Mouse (Mus musculus): ENCODE measurements around the gene Foxj1.
"Not testable (repeated sequence)": the region's sequence is repeated elsewhere in the genome, so short reads cannot be mapped to it uniquely, and the experiment has no call there.

Gene Foxj1
- long read RNA-seq, experiment 1 = 0 reads
- long read RNA-seq, experiment 2 = 0 reads

DNA sequence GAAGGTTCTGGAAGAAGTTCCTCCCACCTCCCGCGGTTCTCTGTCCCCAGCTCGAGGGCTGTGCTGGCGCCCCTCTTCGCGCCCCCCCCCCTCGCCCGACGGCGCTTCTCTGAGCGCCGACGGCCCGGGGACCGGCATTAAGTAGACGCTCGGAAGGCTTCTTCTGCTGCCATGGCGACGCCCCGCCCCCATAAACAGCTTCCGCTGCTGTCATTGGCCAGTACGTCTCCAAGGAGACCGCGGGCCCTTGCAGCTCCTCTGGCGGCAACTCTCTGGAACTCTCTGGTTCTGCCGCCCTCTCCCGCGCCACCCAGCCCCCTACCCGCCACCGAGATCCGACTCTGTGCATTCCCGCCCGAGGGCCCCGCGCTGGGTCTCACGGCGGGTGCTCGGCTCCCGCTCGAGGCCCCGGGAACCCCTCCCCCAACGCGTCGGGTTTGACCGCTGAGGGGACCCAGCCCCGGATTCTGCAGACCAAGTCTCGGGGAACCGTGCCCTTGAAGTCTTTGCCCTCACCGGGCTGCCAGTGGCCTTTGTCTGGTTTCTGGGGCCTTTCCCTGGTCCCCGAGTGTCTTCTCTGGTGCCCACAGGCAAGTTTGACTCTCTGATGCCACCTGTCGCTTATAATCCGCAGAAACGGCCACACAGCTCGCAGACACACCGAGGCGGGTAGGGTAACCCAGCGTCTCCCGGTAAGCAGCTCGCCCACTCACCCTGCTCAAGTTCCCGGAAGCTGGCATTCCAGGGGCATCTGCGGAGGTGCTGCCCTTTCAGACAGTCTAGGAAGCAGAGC, at the start of gene Foxj1:
TSS of gene Foxj1 (minus strand) at position 156 of the 793 bp plus-strand sequence.
- intact Hi-C loops (cut with DNase I) = no loop called here

DNA sequence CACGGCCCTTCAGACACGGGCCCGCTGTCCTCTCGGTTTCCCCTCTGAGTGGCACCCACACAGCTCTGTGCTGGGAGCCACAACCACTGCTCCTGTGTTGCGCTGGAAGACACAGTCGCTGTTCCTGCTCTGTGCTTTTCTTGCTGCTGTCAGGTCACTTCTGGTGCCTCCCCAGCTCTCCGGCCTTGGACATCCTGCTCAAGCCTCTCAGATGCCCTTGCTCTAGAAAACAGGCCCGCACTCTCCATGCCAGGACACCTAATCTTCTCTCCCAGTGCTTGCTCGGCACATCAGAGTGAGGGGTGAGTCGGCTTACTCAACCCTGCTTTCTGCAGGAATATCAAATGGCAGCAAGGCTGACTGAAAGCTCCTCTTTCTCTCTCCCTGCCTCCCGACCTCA, 49.0 kb upstream of the Foxj1 start:
- intact Hi-C loops (cut with DNase I) = no loop called here

DNA sequence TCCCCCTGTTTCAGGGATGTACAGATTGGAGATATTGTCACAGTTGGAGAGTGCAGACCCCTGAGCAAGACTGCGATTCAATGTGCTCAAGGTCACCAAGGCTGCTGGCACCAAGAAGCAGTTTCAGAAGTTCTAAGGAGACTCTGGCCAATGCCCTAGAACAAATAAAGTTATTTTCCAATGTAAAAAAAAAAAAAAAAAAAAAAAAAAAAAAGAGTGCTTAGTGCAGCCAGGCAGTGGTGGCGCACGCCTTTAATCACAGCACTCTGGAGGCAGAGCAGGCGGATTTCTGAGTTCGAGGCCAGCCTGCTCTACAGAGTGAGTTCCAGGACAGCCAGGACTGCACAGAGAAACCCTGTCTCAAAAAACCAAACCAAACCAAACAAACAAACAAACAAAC, 47.9 kb upstream of the Foxj1 start:
- intact Hi-C loops (cut with DNase I) = not testable (repeated sequence)

GRCm38 (mm10) chr11:116380767-116381166, 45.6 kb upstream of the Foxj1 start:
- intact Hi-C loops (cut with DNase I) = no loop called here

GRCm38 (mm10) chr11:116379530-116379929, 44.3 kb upstream of the Foxj1 start:
- intact Hi-C loops (cut with DNase I) = no loop called here

GRCm38 (mm10) chr11:116376945-116377661, 41.9 kb upstream of the Foxj1 start:
- intact Hi-C loops (cut with DNase I) = no loop called here

- intact Hi-C loops (cut with DNase I) = no loop called here
These were observed 36.8 kb upstream of the Foxj1 start for GRCm38 (mm10) chr11:116371894-116372450.

DNA sequence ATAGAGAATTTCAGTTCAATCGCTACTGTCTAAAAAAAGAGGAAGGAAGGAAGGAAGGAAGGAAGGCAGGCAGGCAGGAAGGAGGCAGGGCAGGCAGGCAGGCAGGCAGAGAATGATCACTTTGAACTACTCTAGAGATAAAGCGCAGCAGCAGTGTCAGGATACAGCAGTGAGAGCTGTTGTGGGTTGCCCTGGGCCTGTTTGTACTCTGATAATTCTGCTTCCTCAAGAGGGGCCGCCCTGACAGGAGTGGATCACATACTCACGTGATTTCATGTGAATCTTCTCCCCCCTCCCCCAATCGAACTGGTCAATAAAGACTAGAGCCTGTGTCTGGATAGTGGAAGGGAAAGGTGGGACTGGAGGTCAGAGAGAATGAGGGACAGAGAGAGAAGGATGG, 34.4 kb upstream of the Foxj1 start:
- intact Hi-C loops (cut with DNase I) = loop anchor here (2.0 to 5.0 kb wide), 2 partner anchors 51 to 78 kb away; no protein-coding TSS in a partner anchor

- intact Hi-C loops (cut with DNase I) = loop anchor here (2.0 to 5.0 kb wide), 2 partner anchors 50 to 78 kb away; no protein-coding TSS in a partner anchor
These were observed 33.9 kb upstream of the Foxj1 start for GRCm38 (mm10) chr11:116369051-116369450.

DNA sequence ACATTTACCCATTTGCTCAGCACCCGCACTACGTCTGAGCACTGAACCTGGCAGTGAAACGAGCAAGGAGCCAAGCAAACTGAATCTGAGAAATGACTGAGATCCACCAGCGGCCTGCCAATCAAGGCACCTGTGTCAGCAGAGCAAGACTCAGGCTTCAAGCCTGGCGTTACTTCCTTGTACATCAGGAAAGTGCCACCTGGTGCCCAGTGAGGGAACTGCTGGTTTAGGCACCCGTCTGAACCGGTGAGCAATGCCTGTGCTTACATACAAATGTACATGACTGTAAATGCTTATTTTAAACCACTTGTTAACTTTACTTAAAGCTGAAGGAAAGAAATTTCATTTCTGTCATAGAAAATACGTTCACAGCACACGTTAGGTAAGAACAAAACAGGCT, 32.9 kb upstream of the Foxj1 start:
- intact Hi-C loops (cut with DNase I) = loop anchor here (2.0 to 5.0 kb wide), 2 partner anchors 49 to 79 kb away; no protein-coding TSS in a partner anchor

DNA sequence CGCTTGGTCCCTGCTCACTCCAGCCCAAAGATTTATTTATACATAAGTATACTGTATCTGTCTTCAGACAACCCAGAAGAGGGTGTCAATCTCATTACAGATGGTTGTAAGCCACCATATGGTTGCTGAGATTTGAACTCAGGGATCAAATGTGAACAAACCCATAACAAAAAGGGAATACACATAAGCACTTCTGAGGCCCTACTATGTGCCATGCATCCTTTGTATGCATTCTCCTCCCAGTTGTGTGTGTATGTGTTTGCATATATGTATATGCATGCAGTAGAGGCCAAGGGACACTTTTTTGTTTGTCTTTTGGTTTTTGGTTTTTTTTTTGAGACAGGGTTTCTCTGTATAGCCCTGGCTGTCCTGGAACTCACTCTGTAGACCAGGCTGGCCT, 31.4 kb upstream of the Foxj1 start:
- intact Hi-C loops (cut with DNase I) = loop anchor here (5.0 kb wide), 1 partner anchor 81 kb away; no protein-coding TSS in a partner anchor

- intact Hi-C loops (cut with DNase I) = loop anchor here (5.0 kb wide), 1 partner anchor 81 kb away; no protein-coding TSS in a partner anchor
These were observed 30.9 kb upstream of the Foxj1 start for GRCm38 (mm10) chr11:116366124-116366523.

DNA sequence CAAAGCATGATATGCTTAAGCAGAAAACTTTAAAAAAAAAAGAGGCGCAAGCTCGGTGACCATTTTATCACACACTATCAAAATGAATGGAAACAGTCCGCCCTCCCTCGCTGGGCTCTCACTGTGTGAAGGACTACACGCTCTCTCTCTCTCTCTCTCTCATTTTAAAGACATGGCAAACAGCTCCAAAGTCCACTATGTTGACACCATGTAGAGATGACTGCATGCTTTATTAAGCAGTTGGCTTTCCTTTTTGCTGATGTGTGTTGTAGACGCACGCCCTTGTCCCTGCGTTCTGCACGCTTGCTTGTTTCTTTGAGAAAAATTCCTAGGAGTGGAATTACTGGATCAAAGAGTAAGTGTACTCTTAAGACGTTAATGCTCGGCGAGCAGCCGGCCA, 30.2 kb upstream of the Foxj1 start:
- intact Hi-C loops (cut with DNase I) = loop anchor here (5.0 kb wide), 1 partner anchor 82 kb away; no protein-coding TSS in a partner anchor

DNA sequence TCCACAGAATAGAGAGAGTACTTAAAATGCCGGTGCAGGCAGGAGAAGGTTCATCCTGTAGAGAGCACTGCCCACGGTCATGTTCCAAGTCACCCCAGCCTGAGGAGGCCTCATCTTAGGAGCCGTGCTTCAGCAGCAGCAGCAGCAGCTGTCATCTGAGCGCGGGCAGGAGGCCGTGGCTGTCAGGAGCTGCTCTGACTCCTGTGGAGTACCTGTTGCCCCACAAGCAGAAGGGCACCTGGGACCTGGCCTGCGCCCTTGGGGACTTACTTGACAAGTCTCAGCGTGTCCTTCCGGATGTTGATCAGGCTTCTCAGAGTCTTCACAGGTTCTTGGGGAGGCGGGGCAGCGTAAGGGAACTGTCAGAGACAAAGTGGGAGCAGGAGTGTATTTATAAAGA, 26.8 kb upstream of the Foxj1 start:
- intact Hi-C loops (cut with DNase I) = no loop called here

- intact Hi-C loops (cut with DNase I) = not testable (repeated sequence)
These were observed 25.7 kb upstream of the Foxj1 start for GRCm38 (mm10) chr11:116360915-116361314.

- intact Hi-C loops (cut with DNase I) = no loop called here
These were observed 24.5 kb upstream of the Foxj1 start for GRCm38 (mm10) chr11:116359652-116360051.

- intact Hi-C loops (cut with DNase I) = no loop called here
These were observed 23.9 kb upstream of the Foxj1 start for GRCm38 (mm10) chr11:116358926-116359637.

DNA sequence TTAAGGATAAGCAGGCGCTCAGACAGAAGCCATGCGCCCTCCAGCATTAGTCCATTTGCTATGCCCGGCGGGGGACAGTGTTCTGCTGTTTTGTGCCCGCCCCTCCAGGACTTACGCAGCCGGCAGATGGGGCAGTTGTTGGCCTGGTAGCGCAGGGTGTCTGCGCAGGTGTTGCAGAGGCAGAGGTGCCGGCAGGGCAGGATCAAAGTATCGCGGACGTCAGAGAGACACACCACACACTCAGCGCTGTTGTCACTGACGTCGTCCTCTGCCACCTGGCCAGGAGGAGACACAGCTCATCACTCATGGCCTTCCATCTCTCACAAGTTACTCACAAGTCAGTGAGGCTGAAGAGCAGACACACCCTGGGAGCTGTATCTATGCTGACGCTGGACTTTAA, 19.3 kb upstream of the Foxj1 start:
- intact Hi-C loops (cut with DNase I) = no loop called here

DNA sequence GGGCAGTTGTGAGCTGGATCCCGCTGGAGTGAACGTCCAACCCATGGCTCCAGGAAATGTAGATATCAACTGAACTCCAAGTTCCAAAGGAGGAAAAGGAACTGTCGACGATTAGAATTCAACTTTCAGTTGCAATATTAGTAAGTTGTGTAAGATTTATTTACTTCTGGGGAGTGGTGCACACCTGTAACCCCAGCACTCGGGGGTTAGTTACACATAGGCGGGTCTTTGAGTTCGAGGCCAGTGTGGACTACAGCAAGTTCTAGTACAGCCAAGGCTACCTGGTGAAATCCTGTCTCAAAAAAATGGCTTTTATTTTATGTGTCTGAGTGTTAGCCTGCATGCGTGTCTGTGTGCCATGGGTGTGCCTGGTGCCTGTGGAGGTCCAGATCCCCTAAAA, 18.3 kb upstream of the Foxj1 start:
- intact Hi-C loops (cut with DNase I) = no loop called here

DNA sequence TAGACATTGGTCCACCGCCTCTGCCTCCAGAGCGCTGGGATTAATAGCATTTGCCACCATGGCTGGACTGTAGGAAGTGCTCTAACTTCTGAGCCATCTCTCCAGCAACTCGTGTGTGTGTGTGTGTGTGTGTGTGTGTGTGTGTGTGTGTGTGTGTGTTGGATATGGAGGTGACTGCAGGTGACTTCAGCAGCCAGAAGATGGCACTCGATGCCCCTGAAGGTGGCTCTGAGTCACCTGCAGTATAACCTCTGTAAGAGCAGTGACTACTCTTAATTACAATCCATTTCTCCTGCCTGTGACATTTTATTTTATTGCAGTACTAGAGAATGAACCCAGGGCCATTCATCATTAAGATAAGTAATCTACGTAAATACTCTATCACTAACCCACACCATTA, 16.1 kb upstream of the Foxj1 start:
- intact Hi-C loops (cut with DNase I) = no loop called here

- intact Hi-C loops (cut with DNase I) = no loop called here
These were observed 12.8 kb upstream of the Foxj1 start for GRCm38 (mm10) chr11:116347955-116348354.

All from adrenal gland (tissue).